Mouse (Mus musculus) intestine, postnatal 0 days (tissue): Measurements from ENCODE around the gene Acss2. TPM values are rescaled to one million over a fixed set of nuclear protein-coding genes. Genes with fewer than 3 reads are reported as not detected.

Experiments
- ATAC-seq: fragments of 200-750 bp; cut with Nextera tagmentation; 2 replicates; pipeline ENCODE4 v1.8.0; 2017; ENCODE audit warnings: mild to moderate bottlenecking, moderate TSS enrichment, moderate library complexity
- H3K27ac ChIP-seq: fragments of 300-500 bp; sonication (generic); 2 replicates; pipeline ENCODE4 v1.5.1; 2014; ENCODE audit warnings: mild to moderate bottlenecking, low read depth, low read length, moderate library complexity
- H3K27me3 ChIP-seq: fragments of 300-500 bp; sonication (generic); replicated peaks from 2 replicates; pipeline ENCODE4 v1.6.1; 2014; ENCODE audit warnings: low read length, mixed read lengths; ENCODE audit not compliant: control insufficient read depth, insufficient read depth
- H3K36me3 ChIP-seq: fragments of 300-500 bp; sonication (generic); 2 replicates; pipeline ENCODE4 v1.6.1; 2014; ENCODE audit warnings: mild to moderate bottlenecking, moderate library complexity; ENCODE audit not compliant: control insufficient read depth, insufficient read depth
- H3K4me1 ChIP-seq: fragments of 300-500 bp; sonication (generic); replicated peaks from 2 replicates; pipeline ENCODE4 v1.6.1; 2014; ENCODE audit warnings: antibody characterized with exemption, low read length, mixed read lengths; ENCODE audit not compliant: control insufficient read depth, insufficient read depth
- H3K4me2 ChIP-seq: fragments of 300-500 bp; sonication (generic); replicated peaks from 2 replicates; pipeline ENCODE4 v1.6.1; 2014; ENCODE audit warnings: low read depth, mild to moderate bottlenecking, moderate library complexity
- H3K4me3 ChIP-seq: fragments of 300-500 bp; sonication (generic); 2 replicates; pipeline ENCODE4 v1.5.1; 2014; ENCODE audit warnings: low read depth, low read length
- H3K9ac ChIP-seq: fragments of 300-500 bp; sonication (generic); 2 replicates; pipeline ENCODE4 v1.6.1; 2014; ENCODE audit warnings: mild to moderate bottlenecking, low read depth, low read length
- H3K9me3 ChIP-seq: fragments of 300-500 bp; sonication (generic); 2 replicates; pipeline ENCODE4 v1.6.1; 2016; ENCODE audit warnings: mixed run types; ENCODE audit not compliant: control insufficient read depth
- CTCF ChIP-seq: sonication (generic); IDR thresholded peaks from 2 replicates; pipeline ENCODE4 v1.5.1; 2016; ENCODE audit warnings: low read depth, mild to moderate bottlenecking, control low read depth, antibody characterized with exemption, moderate library complexity
- WGBS: fragments of 180-500 bp; shearing (Covaris S2); extraction: QIAGEN DNeasy Blood & Tissue Kit; methylation state at CpG from one replicate; pipeline ENCODE4 v1.1.7; 2014; 5-methylcytosine and 5-hydroxymethylcytosine counted together
- polyA plus RNA-seq: library from polyadenylated mRNA; unstranded; fragments of >200 nt; fragmentation: Nextera tagmentation; extraction: Ambion mirVana; gene quantifications from 2 replicates; pipeline ENCODE4 v1.2.1, GENCODE M21; 2015

Acss2 gene
- polyA plus RNA-seq, 1 experiment from 2014 or later: 8.4 TPM

DNA sequence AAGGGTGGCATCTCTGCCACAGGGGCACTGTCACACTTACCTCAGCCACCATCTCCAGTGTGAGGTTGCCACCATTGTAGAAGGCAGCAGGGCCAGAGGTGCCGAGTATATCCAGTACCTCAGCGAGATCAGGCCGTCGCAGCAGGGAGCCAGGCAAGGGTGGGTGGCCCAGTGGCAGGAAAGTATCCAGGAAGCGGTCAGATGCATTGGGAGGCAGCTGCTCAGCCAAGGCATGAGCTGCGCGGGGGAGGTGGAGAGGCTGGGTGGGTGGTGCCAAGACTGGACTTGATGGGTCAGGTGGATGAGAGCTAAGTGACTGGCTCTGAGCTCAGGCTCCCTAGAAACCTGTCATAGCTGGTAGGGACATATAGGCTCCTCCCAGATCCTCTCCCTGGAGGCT is 15.2 kb upstream of the Acss2 start:
- ATAC-seq: no peak

DNA sequence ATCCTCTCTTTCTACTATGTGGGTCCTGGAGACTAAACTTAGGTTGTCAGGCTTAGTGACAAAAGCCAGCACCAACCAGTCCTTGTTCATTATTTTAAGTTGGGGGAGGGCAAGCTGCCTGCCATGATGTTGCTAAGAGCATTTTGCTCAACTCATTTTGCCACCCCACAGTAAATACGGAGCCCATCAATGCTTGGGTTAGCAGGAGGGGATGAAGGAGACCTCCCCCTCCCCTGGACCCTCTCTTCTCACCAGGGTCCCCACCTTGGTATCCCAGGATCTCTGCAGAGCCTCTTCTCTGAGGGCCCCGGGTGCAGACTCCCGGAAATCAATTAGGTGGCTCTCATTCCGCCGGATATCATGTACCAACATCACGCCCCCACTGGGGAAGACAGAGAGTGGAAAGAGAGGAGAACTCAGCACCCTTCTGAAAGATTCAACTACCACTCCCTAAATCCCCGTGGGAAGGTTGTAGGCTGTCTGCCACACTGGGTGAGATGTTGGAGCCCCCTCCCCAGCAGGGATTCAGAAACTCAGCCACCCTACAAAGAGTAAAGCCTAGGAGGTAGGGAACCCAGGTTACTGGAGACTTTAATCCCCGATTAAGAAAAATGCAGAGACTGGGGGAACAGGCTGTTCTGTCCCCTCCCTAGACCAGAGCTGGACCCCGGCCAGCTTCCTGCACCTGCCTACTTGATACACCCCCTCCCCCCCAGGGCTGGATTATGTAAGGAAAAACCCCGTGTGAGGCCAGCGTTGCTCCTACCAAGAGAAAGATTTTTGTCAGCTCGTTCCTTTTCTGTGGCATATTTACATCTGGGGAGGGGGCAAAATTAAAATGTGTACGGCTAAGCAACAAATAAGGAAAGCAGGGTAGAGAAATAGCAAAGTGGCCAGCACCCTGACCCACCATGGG is 13.1 kb upstream of the Acss2 start:
- H3K27ac ChIP-seq: no peak overlapping the region
- H3K4me2 ChIP-seq: no peak overlapping the region
- H3K9ac ChIP-seq: no peak overlapping the region
- no peaks in the 10 kb centered on the region for H3K4me1 ChIP-seq
- no peaks in the 10 kb centered on the region for H3K27me3 ChIP-seq
- H3K36me3 ChIP-seq: no peaks in the 10 kb centered on the region
- H3K4me3 ChIP-seq: no peak overlapping the region
- ATAC-seq: no peak
- WGBS: 54% methylated on average over 13 of the region's 13 CpGs
- no peak for TF ChIP-seq CTCF
- H3K9me3 ChIP-seq: no peaks in the 10 kb centered on the region

More for the DNA sequence above, 15.2 kb upstream of the Acss2 start:
- no peaks in the 10 kb centered on the region for H3K4me1 ChIP-seq
- TF ChIP-seq CTCF: no peak
- 64% methylated on average over 7 of the region's 7 CpGs for WGBS
- H3K27me3 ChIP-seq: no peaks in the 10 kb centered on the region
- no peaks in the 10 kb centered on the region for H3K9me3 ChIP-seq
- no peak overlapping the region for H3K4me2 ChIP-seq
- H3K9ac ChIP-seq: no peak overlapping the region
- H3K27ac ChIP-seq: no peak overlapping the region
- no peak overlapping the region for H3K4me3 ChIP-seq
- no peaks in the 10 kb centered on the region for H3K36me3 ChIP-seq

DNA sequence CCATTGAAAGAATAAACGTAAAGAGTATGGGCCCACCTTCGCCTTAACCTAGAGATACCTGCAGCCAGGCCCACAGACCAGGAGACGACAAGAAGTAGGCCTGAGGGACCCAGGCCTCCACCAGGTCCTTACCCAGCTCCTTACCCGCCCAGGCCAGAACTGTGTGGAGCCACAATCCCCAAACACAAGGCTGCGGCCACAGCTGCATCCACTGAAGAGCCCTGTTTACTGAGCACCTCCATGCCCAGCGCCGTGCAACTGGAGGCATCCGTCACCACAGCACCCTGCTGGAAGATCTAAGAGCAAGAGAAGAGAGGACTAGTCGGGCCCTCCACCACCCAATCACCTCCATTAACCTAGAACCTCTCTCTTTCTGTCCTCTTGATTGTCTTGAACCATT is 11.9 kb upstream of the Acss2 start:
- Histone ChIP-seq H3K4me3 (no peak overlapping the region), H3K9me3 (no peaks in the 10 kb centered on the region), H3K4me1 (no peaks in the 10 kb centered on the region), H3K9ac (no peak overlapping the region), H3K27me3 (no peaks in the 10 kb centered on the region), H3K4me2 (no peak overlapping the region), H3K27ac (no peak overlapping the region), H3K36me3 (no peaks in the 10 kb centered on the region)
- 86% methylated on average over 9 of the region's 9 CpGs for WGBS
- no peak for ATAC-seq
- no peak for TF ChIP-seq CTCF

DNA sequence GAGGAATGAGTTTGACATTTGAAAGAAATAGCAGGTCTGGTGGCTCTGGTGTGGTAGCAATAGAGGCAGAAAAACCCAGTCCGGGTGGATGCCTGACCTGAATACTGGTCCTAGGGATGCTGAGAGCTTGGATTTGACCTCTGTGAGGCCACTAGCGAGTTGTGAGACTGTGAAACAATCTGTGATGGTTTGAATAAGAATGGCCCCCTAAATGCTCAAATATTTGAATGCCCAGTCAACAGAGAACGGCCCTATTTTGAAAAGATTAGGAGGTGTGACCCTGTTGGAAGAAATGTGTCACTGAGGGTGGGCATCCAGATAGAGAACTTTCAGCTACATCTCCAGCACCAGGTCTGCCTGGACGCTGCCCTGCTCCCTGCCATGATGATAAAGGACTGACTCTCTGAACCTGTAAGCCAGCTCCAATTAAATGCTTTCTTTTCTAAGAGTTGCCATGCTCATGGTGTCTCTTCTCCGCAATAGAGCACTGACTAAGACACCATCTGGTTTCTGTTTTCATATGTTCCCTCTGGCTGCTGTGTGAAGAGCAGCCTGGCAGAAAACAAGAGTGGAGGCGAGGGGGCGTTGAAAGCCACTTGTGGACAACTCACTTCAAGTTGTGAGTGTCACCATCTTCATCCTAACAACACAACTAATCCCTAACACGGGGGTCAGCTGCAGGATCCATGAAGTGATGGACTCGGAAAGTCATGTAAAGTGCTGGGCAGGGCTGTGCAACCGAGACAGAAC is 9.9 kb upstream of the Acss2 start:
- Histone ChIP-seq H3K4me3 (no peak overlapping the region), H3K4me1 (no peaks in the 10 kb centered on the region), H3K9me3 (no peaks in the 10 kb centered on the region), H3K9ac (no peak overlapping the region), H3K27ac (no peak overlapping the region), H3K27me3 (no peaks in the 10 kb centered on the region), H3K36me3 (no peaks in the 10 kb centered on the region), H3K4me2 (no peak overlapping the region)
- no peak for TF ChIP-seq CTCF
- no peak for ATAC-seq
- 74% methylated on average over 10 of the region's 10 CpGs for WGBS

DNA sequence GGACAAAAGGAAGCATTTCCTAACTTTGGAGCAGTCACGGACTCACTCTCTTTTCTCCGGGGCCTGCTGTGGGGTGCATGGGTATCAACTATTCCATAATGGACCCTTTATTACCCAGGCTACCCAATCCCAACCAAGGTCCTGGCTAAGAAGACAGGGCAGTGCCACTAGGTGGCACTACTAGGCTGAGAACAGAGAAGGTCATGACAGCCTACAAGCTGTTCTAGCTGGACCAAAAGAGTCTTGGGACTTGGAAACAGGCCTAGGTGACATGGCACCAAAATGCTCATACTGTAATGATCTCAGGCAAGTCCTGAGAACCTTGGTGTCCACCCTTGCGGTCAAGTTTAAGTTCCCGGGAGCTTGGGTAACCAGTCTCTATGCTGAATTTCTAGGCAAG is 5.3 kb upstream of the Acss2 start:
- H3K9ac ChIP-seq: no peak overlapping the region
- ATAC-seq: no peak
- WGBS: 54% methylated on average over 4 of the region's 4 CpGs

DNA sequence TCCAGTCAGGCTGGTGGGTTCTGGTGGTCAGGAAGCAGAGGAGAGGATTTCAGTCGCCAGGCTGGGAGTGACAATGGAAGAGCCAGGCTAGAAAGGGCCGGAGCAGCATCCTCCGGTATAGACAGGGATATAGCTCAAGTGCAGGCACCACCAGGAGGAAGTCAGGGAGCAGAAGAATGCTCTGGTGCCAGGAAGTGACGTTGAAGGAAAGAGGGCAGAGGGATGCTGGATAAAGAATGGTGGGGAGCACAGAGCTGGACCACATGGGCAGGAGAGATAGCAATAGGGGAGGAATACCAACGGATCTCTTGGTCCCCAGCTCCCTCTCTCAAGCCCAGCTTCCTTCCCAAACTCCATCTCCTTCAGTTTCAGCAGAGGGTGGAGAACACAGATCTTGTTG is 4.2 kb upstream of the Acss2 start:
- 70% methylated on average over 5 of the region's 5 CpGs for WGBS
- Histone ChIP-seq H3K27me3 (peaks cover 6% of the 10 kb centered on the region; the same call in 1 of the 2 replicates), H3K9ac (no peak overlapping the region), H3K27ac (no peak overlapping the region), H3K4me3 (no peak overlapping the region), H3K4me2 (no peak overlapping the region), H3K36me3 (no peaks in the 10 kb centered on the region), H3K9me3 (no peaks in the 10 kb centered on the region), H3K4me1 (no peaks in the 10 kb centered on the region)
- TF ChIP-seq CTCF: no peak
- ATAC-seq: no peak

More for the DNA sequence above, 5.3 kb upstream of the Acss2 start:
- Histone ChIP-seq H3K4me2 (no peak overlapping the region), H3K27ac (no peak overlapping the region), H3K4me1 (no peaks in the 10 kb centered on the region), H3K27me3 (peaks cover 6% of the 10 kb centered on the region; the same call in 1 of the 2 replicates), H3K4me3 (no peak overlapping the region), H3K9me3 (no peaks in the 10 kb centered on the region), H3K36me3 (no peaks in the 10 kb centered on the region)
- TF ChIP-seq CTCF: peak; percentile 84
